Mouse (Mus musculus) ZHBTc4 (cell line): ENCODE data around the gene Il1rl2.

Experiments used
- DNase-seq: peaks from one replicate; pipeline ENCODE4 v3.0.0-alpha.2; 2011; ENCODE audit warnings: low read depth, low spot score

Il1rl2 gene

DNA sequence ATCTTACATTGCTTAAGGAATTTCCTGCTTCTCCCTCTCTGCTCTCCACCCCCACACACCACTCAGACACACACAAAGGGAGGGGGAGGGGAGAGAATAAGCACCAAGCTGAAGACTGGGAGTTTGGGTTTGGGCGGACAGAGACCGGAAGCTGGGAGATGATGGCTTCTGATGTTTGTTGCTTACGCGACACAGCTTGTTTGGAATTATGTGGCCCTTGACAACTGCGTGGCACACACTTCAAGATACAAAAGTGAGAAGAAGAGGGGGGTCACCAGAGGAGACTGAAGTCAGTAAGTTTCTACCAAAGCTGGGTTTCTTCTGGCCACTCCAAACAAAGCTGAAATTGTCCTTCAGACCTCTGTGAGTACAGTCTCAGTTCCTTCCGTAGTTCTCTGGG, at the start of gene Il1rl2:
Gene Il1rl2 (plus strand): TSS at position 154 of the 400 bp plus-strand sequence.
- DNase-seq, result peak; percentile 41

DNA sequence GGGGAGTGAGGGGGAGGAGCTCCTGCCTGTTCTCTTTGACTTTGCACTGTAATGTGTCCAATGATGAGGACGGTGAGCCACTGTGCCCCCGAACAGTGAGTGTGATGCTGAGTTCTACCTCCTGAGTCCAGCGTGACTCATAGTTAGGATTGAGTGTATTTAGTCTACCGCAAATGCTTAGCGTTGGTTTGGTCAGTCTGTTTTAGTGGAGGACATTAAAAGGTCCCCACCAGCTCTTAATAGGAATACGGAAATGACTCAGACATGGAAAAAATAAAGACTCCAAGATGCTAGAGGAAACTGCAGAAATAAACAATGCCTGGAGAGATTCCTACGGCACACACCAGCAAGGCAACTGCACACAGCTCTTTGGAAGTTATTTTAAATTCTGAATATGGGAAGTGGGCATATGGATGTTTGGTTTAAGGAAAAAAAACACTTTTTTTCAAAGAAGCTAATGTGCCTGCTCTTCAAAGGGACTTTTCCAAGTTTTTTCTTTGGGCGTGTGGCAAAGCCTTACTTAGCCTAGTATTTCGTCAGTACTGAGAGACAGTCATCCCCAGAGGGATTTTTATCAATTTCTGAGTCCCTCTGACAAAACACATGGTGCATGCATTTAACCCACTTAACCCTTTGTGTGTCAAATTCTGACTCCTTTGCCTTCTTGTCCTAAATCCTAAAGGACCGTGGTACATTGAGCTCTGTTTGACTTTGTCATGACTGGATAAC, 49.0 kb upstream of the Il1rl2 start:
- DNase-seq, result no peak

GRCm38 (mm10) chr1:40277944-40278343, 46.5 kb upstream of the Il1rl2 start:
- no peak for DNase-seq

DNA sequence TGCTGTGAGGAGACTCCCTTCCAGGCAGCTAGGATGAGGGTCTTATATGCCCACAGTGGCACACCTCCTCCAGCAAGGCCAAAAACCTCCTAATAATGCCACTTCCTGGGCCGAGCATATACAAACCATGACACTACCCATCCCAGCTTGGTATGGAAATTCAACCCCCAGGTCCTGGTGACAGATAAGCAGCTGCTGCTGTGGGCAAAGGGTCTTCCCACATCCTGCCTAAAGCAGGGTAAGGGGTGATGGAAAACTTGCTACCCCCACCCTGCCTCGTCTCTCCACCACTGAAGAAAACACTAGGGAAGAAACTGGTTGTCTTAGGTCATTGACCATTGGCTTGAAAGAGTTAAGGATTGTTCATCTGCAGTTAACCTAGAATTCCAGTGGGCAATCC, 45.7 kb upstream of the Il1rl2 start:
- no peak for DNase-seq

- DNase-seq, result no peak
Observed at GRCm38 (mm10) chr1:40279182-40279743, 45.1 kb upstream of the Il1rl2 start.

- no peak for DNase-seq
Observed at GRCm38 (mm10) chr1:40281950-40282349, 42.5 kb upstream of the Il1rl2 start.

GRCm38 (mm10) chr1:40282394-40282793, 42.0 kb upstream of the Il1rl2 start:
- DNase-seq, result no peak

DNA sequence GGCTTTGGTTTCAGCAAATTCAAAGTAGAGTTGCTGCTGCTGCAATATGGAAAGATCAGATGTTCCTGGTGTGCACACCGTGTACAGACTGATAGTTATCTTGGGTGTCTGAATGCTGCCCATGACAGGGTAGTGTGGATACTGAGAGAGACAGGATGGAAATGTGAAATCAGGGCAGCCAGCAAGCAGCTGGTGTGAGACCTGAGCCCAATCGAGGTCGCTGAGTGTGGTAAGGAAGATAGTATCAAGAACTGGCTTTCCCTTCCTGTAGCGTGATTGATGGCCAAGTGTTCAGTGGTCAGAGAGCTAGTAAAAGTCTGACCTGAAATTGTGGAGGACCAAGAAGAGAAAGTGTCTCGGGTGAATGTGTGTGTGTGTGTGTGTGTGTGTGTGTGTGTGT, 40.4 kb upstream of the Il1rl2 start:
- no peak for DNase-seq

DNA sequence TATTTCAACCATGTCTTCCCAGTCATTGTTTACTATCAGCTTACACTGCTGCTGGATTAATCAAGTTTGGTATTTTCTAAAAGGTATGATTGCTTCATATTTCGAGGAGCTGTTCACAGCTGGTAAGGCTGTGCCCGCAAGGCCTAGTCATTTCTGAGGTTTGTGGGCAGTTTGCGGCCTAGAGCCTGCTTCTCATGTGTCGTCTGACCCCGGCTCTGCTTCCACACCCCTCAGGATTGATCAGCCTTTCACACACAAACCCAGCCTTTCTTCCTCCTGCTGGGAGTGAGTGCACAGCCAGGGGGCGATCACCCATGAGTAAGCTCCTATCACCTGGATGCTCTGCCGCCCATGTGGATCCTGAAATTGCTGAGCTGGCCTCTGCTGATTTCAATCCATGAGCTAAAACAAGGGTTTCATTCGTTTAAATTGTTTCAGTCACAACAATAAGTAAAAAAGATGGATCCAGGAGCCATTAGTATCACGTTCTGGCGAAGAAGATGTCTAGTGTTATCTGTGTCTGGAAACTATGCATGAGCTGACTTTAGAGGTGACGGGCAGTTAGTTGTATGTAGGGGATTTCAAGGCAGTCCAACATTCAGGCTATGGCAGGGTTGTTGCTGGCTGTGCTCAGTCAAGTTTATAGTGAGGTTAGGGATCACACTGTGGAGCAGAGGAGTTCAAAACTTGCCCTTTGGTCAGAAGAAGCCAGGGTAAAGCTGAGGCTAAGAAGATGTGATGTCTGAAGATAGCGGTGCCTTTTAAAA, 33.7 kb upstream of the Il1rl2 start:
- DNase-seq, result peak; percentile 64

GRCm38 (mm10) chr1:40292231-40292630, 32.2 kb upstream of the Il1rl2 start:
- no peak for DNase-seq

- peak; percentile 56 for DNase-seq
Observed at GRCm38 (mm10) chr1:40293891-40294290, 30.5 kb upstream of the Il1rl2 start.

DNA sequence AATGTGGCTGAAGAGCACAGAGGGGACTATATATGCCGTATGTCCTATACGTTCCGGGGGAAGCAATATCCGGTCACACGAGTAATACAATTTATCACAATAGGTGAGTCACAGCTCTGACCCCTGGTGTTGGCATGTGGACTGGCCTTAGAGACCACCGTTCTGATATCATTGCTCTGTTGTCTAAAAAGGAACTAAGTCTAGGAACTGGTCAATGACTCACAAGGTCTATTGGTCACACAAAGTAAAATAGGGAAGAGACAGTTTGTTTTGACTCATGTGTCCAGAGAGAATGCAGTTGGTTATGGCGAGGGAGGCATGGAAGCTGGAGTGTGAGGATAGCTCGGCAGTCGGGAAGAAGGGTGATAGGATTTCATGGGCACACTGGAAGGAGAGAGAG, 29.6 kb upstream of the Il1rl2 start:
- no peak for DNase-seq

GRCm38 (mm10) chr1:40298053-40298452, 26.4 kb upstream of the Il1rl2 start:
- no peak for DNase-seq

DNA sequence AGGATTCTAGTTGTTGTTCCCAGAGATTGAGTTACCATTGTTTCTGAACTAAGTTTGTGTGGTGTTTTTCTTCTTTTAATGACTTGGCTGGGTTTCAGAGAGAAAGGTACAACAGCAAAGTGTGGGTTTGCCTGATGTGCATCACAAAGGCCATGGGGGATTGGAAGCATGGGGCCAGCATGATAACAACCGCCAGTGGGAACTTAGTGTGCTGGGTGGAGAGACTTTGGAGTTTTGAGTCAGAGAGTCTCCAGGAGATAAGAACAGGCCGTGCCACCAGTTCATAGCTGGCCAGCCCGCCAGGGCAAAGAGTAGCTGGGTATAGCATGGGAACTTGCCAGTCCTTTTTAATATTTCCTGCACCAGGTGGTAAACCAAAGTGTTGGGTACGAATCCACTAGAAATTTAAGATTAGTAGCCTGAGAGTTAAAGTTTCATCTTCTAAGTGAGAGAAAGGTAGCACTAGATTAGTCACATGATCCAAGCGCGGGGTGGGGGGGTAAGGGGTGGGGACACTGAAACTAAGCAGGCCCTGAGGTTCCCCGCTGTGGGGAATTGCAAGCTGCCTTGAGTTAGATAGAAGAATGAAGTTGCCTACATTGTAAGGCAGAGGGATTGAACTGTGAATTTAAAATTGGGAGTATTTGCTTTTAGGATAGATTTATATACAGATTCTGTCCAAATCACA, 21.1 kb upstream of the Il1rl2 start:
- peak; percentile 69 for DNase-seq

DNA sequence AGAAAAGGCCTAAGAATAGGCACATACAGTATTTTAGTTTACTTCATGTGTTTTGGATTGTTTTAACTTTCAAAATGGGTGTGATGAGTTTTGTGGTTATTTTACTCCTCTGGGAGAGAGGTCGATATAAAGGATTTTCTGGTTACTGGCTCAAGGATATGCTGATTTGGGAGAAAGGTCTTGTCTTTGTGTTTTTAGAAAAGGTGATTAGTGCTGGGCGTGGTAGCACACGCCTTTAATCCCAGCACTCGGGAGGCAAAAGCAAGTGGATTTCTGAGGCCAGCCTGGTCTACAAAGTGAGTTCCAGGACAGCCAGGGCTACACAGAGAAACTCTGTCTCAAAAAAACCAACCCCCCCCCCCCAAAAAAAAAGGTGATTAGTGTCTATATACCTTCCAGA, 20.1 kb upstream of the Il1rl2 start:
- peak; percentile 60 for DNase-seq

GRCm38 (mm10) chr1:40306111-40306510, 18.3 kb upstream of the Il1rl2 start:
- peak; percentile 42 for DNase-seq

DNA sequence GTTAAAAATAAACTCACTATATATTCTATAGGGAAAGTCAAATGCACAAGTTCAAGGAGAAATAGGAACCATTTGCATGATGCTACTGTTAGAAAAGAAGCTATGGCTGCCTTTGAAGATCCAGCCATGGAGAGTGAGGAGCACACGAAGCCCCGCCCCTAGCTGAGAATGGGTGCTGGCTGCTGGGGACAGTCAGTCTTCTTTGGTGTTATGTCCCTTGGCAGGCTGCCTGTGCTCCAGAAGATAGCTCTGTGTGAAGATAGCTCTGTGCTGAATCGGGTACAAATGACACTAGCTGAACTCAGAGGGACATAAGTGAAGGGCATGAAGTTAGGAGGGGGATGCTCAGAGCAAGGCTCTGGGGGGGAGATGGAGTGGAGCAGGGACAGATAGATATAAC, 13.3 kb upstream of the Il1rl2 start:
- DNase-seq, result no peak

- peak; percentile 49 for DNase-seq
Observed at GRCm38 (mm10) chr1:40311625-40312024, 12.8 kb upstream of the Il1rl2 start.

GRCm38 (mm10) chr1:40314016-40314415, 10.4 kb upstream of the Il1rl2 start:
- DNase-seq, result peak; percentile 51

DNA sequence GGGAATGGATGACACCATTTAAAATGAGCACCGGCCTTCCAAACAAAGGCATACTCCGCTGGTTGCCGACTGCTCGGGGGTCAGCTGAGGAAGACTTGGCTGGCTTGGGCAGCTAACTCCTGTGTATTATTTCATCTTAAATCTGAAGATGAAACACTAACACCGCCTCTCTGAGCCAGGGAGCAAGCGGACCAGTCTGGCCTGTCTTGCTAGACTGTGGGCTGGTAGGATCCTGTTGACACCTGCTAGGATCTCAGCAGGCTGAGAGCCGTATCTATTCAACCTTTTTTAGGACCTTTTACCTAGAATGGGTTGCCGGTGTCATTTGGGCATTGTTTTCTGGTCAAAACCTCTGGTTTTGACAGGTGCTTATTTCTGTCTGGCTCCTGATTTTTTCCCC, 6.8 kb upstream of the Il1rl2 start:
- DNase-seq, result no peak

GRCm38 (mm10) chr1:40321824-40322223, 2.6 kb upstream of the Il1rl2 start:
- no peak for DNase-seq

DNA sequence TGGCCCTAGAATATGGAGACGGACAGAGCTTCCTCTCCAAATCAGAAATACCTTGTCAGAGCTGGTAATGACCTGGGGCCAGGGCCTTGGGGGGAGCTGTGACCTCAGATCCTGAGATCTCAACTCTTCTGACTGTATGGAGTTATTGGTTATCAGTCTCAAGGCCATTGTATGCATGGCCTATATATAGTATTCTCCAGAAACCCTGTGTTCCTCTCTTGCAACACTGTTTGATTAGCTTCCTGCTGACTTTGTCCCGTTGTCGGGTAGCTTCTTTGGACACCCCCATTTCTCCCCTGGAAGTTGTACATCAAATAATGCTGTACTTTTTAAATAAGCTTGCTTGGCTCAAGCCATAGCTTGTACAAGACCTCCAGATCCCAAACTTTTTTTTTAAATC, 1.9 kb upstream of the Il1rl2 start:
- DNase-seq, result no peak
